Mouse (Mus musculus) skeletal muscle tissue, adult 2 months (tissue): Measurements from ENCODE around the gene Spsb1.

ENCODE experiments used
- DNase-seq: peaks from one replicate; pipeline ENCODE4 v3.0.0-alpha.2; 2012; ENCODE audit warnings: low read depth, low spot score

Spsb1 gene

DNA sequence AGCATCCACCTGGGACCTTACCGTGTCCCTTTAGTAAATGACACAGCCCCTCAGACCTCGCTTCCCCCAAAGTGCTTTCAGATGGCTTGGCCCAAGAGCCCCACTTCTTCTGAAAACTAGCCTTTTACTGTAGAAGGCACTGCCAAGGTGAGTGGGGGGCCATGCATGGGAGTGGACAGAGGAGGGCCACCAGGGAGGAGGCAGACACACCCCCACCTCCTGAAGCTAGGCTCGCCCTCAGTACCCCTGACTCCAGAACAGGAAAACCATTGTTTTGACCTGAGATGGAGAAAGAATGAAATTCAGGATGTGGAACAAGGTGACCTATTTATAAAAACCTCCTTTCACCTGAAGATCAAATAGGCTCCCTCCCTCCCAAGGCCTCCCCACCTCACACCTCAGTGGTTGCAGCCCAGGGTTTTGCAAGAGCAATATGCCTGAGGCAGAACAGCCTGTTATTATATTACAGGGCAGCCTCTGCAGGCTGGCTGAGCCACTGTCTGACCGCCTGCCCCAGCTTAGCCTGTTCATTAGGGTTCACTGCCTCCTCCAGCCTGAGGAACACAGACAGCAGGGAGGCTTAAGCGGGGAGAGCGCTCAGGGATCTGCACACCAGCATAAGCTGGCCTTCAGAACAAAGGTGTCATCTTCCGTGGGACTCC is 41.0 kb downstream of the Spsb1 start:
- DNase-seq, result no peak

- DNase-seq, result no peak
Observed at GRCm38 (mm10) chr4:149912451-149912850, 42.4 kb downstream of the Spsb1 start.

DNA sequence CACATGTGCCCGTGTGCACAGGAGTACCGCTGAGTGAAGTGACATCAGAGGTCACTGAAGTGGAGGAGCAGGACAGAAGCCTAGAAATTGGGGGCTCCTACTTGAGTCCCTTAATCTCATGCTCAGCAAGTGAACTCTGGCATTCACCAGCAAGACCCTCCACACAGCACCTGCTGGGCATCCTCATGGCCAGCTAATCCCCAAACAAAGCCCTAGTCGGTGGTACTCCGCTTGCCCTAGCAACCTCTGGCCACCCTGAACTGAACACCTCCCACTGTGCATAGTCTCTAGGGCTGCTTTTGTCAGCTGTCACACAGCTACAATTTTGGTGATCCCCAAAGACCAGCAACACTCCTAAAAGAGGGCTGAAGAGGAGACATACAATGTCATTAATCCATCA is 44.3 kb downstream of the Spsb1 start:
- no peak for DNase-seq

- no peak for DNase-seq
Observed at GRCm38 (mm10) chr4:149909551-149909950, 45.3 kb downstream of the Spsb1 start.

- no peak for DNase-seq
Observed at GRCm38 (mm10) chr4:149908923-149909322, 45.9 kb downstream of the Spsb1 start.

DNA sequence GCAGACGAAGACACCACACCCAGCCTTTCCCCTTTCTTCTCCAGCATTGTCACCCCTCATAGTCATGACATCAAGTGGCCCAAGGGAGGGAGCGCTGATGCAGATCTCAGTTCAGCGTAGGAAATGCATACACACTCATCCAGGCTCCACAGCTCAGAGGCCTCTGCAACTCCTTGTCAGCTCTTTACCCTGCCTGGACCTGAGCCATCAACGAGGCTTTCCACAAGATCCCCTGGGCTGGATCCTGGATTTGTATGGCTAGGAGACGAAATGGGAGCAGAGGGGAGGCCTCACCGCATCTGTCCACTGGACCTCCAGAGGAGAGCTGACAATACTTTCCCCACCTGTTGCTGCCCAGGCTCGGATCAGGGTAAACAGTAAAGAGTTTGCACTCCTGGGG is 47.2 kb downstream of the Spsb1 start:
- DNase-seq, result no peak

DNA sequence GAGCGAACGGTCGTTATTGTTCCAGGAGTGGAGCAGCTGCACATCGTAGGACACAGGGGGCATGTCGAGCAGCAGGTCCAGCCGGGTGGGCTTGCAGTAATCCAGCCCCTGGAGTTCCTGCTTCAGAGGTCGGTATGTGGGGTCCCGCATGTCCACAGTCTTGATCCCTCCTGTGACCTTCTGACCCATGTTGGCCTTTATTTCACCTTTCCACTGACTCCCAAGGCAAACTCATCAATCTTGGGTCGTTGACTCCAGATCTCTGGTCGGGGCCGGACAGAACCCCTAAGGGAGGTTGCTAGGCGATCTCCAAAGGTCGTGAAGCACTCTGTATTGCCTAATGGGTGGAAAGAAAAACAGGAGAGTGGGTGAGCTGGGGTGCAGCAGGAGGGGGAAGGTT is 47.9 kb downstream of the Spsb1 start:
- no peak for DNase-seq

DNA sequence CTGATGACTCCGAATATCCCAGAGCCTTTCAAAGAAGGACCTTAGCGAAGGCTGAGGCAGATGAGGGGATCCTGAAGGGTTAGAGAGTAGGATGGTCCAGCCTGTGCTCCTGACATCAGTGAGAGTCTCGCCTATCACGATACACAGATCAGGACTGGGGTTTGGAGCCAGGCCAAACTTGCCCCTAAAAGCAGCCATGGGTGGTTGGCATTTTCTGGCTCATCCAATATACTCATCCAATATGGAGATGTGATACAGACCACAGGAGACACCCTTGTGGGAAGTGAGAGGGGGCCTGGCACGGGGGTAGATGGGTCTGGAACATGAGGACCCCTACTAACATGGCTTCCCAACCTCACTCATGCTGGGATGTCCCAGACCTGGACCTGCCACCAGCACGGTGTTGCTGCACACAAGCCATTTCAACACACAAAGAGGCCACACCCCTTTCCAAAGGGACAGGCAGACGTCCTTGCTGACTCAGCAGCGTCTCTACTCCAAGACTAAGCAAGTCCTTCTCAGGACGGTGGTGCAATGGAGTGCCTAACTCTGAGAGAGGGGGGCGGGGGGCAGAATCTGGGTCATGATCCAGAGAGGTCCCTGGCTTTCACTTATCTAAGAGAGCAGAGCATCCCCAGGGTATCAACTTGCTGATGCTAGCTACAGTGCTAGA is 49.4 kb downstream of the Spsb1 start:
- no peak for DNase-seq

GRCm38 (mm10) chr4:149903026-149903425 is 51.8 kb downstream of the Spsb1 start:
- peak; percentile 79 for DNase-seq

DNA sequence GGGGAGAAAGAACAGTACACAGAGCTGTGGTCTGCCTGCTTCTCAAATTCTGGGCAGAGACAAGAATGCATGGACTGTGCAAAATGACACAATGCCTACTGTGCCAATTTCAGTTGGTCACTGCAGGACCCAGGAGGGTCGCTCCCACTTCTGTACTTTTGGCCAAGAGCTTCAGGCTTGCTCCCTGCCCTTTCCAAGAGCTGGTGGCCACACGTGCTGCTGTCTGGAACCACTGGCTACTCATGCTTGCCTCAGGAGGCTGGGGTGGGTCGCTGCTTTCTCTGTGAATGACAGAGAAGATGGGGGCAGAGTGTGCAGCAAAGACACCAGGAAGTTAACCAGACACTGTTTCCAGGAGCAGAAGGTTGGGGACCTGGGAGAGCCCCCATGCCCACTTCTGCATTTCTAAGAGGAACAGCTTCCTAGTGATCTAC is 53.5 kb downstream of the Spsb1 start:
- no peak for DNase-seq

DNA sequence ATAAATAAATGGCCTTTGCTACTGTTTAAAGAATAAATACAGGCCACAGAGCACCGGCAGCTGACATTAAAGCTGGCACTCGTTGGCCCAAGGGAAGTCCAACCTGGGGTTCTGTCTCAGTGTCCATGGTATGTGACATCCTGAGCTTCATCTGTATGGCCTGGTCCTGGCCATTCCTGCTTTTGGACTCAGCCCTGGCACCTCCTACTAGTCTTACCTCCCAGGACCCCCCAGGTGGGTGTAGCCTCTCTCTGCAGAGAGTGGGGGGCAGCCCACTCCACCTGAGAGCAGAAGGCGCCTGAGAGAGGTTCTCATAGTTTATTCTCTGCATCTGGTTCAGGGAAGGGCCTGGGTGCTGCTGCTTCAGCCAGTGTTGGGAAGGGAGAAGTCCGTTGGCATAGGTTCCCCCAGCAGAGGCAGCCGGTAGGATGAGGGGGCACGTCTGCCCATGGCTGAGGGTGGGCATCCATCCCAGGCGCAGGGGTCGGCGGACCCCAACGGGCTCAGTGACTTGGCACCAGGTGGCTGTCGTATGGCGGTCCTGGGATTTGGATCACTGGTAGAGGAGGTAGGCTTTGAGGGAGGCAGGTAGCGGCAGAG is 57.1 kb downstream of the Spsb1 start:
- DNase-seq, result no peak

DNA sequence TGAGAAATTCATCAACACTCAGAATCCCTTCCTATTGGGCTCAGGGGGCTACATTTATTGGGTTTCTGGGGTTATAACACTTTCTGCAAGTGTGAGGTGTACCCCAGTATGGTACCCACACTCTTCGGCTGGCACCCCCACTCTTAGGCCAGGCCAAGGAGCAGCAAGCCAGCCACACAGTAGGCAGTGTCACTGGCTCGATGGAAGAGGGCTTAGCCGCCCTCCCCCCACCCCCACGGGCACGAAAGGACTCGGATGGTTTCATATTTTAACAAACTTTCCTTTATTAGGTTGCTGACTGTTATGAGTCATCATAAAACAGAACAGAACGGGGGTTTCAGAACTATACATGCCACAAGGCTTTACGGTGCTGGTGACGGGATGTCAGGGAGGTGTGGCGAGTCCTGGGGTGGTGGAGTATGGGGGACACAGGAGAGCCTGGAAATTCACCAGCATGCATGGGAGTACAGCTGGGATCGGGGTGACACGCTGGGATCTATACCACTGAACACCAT is 58.8 kb downstream of the Spsb1 start:
- DNase-seq, result no peak

DNA sequence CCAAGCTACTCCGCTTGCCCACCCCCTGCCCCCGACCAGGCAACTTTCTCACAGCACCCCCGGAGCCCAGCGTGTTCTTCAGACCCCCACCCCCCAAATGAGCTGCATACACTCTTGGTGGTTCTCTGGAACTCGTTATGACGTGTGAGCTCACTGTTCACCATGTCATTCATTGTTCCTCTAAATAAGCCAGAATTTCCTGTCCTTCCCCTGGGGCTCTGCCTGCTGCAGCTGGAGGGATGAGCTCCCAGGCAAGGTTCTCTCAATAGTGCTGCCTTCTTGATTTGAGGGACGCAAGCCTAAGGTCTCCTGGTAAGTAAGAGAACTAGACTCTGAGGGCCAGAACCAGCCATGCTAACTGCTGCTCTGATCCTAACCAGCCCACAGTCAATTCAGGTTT is 59.6 kb downstream of the Spsb1 start:
- no peak for DNase-seq

DNA sequence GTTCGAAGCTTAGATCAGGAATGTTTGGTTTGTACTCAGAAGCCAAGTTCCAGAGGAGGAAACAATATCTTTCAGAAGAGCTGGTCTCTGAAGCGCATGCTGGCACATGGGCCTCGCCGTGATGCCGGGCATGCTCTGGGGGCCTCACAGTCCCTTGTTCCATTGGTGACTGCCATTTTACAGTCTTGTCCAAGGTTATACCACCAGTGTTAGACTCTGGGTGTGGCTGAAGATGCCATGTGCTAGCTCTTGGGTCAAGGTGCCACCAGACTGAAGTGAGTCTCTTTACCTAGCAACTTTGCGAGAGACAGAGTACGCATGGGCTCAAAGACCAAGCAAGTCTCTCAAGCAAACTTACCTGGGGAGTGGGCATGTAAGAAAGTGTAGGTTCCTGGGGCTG is 60.5 kb downstream of the Spsb1 start:
- DNase-seq, result no peak

- DNase-seq, result no peak
Observed at GRCm38 (mm10) chr4:149893611-149894151, 61.2 kb downstream of the Spsb1 start.

GRCm38 (mm10) chr4:149891172-149891960 is 63.5 kb downstream of the Spsb1 start:
- DNase-seq, result no peak

DNA sequence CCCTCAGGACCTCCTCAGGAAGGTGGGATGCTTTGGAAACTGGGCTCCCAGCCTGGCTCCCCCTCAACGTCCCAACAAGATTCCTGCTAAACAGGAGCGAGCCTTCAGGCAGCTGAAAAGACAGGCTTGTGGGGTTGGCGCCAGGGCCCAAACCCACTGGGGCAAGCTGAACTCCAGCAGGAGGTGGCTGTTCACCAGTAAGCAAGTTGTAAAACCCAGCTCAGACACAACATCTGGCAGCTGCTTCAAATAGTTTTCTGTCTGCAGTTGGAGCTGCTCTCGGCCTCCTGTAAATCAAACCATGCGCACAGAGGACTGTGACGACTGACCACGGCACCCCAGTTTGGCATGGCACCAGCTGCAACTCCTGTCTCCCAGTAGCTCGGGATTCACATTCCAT is 64.3 kb downstream of the Spsb1 start:
- peak; percentile 72 for DNase-seq

GRCm38 (mm10) chr4:149889851-149890250 is 65.0 kb downstream of the Spsb1 start:
- DNase-seq, result peak; percentile 92

GRCm38 (mm10) chr4:149888736-149889470 is 65.9 kb downstream of the Spsb1 start:
- DNase-seq, result no peak

DNA sequence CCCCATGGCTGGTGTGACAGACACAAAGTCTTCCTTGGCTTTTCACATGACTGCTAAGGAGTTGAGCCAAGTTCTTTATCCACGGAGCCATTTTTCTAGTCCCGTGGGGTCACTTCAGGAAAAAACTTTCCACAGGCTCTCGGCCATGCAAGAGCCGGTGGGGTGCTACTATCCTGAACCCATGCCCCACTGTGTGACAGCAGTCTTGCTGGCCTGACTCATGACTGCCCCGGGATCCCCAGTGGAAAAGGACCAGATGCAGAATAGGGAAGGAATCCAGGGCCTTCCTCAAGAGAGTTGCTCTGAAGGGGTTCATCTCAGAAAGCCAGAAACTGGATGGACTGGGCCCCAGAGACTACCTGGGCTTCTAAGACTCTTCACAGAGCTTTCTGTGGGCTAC is 66.7 kb downstream of the Spsb1 start:
- no peak for DNase-seq
